8 mouse cellular contexts compared by ENCODE assay signal in the genomic region with DNA sequence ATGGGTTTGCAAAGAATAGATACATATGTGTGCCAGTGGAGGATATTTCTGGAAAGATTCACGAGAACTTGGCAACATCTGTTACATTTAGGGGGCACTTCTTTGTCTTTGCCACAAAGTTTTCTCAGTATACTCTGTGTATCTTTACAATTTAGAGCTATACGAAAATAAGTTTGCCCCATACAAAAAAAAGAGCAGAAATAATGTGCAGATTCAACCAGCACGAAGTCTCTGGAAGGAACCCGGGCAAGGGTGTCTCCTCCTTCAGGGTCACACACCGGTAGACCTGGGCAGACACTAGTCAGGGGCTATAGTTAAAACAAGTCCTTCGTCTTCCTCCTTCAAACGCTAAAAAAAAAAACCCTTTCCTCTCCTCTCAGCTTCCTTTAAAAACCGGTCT. TPM values are rescaled to one million over a fixed set of nuclear protein-coding genes. Genes with fewer than 3 reads are reported as not detected.
DNase-seq lines count a peak whose midpoint lies in the region; ATAC-seq and TF ChIP-seq lines count a peak whose summit lies in the region.

No protein-coding gene starts in this region.

- peak overlapping the region; percentile 81 for H3K4me3 ChIP-seq in lung, embryonic 15.5 days
- H3K4me3 ChIP-seq in forebrain, embryonic 16.5 days (replicated peaks; ENCODE audit: low read length), result no peak overlapping the region
- peak overlapping the region; percentile 85 for H3K4me3 ChIP-seq in limb, embryonic 14.5 days (replicated peaks; ENCODE audit: low read length)
- peak overlapping the region; percentile 86 for H3K4me3 ChIP-seq in stomach, embryonic 15.5 days (replicated peaks)

- H3K4me2 ChIP-seq in lung, embryonic 15.5 days, result peak overlapping the region; percentile 100
- H3K4me2 ChIP-seq in forebrain, embryonic 16.5 days (ENCODE audit: low read length), result peak overlapping the region; percentile 100
- H3K4me2 ChIP-seq in limb, embryonic 14.5 days (replicated peaks; ENCODE audit: low read depth, low read length, severe bottlenecking), result peak overlapping the region; percentile 100
- peak overlapping the region; percentile 99 for H3K4me2 ChIP-seq in stomach, embryonic 15.5 days

- H3K27me3 ChIP-seq in lung, embryonic 15.5 days, result peaks cover 4% of the 10 kb centered on the region; the same call in 1 of the 2 replicates
- peaks cover 14% of the 10 kb centered on the region for H3K27me3 ChIP-seq in forebrain, embryonic 16.5 days (replicated peaks; ENCODE audit: control insufficient read depth, insufficient read depth, low read length)
- H3K27me3 ChIP-seq in limb, embryonic 14.5 days (ENCODE audit: control insufficient read depth, insufficient read depth, low read length), result no peaks in the 10 kb centered on the region
- no peaks in the 10 kb centered on the region for H3K27me3 ChIP-seq in stomach, embryonic 15.5 days (replicated peaks)

- TF ChIP-seq POLR2A in limb, embryonic 14.5 days (IDR thresholded peaks at IDR 0.05; ENCODE audit: borderline replicate concordance, extremely low read depth, insufficient read depth, insufficient read length), result no peak

- no peak for ATAC-seq in lung, embryonic 15.5 days (ENCODE audit: borderline replicate concordance, extremely low read depth, low FRiP score, low TSS enrichment)
- ATAC-seq in forebrain, embryonic 16.5 days, result no peak
- no peak for ATAC-seq in limb, embryonic 14.5 days (ENCODE audit: low FRiP score, low read depth)
- ATAC-seq in stomach, embryonic 15.5 days (ENCODE audit: insufficient read depth, low FRiP score, low read depth), result no peak
- no peak for ATAC-seq in megakaryocyte, adult 5-6 weeks (ENCODE audit: poor library complexity, severe bottlenecking)

- no peak for DNase-seq in lung, postnatal 36 days
- no peak for DNase-seq in limb, embryonic 14.5 days (ENCODE audit: low spot score)
- no peak for DNase-seq in layer of hippocampus, postnatal 14 days (ENCODE audit: low spot score in 2 of 2)
- no peak for DNase-seq in urinary bladder, postnatal 14 days (ENCODE audit: low spot score)

- H3K4me1 ChIP-seq in lung, embryonic 15.5 days, result peaks cover 25% of the 10 kb centered on the region
- H3K4me1 ChIP-seq in forebrain, embryonic 16.5 days (replicated peaks; ENCODE audit: control insufficient read depth, insufficient read depth, low read length), result peaks cover 16% of the 10 kb centered on the region
- no peaks in the 10 kb centered on the region for H3K4me1 ChIP-seq in limb, embryonic 14.5 days (ENCODE audit: control insufficient read depth, insufficient read depth, low read length)
- peaks cover 7% of the 10 kb centered on the region; the same call in 1 of the 2 replicates for H3K4me1 ChIP-seq in stomach, embryonic 15.5 days

- H3K9me3 ChIP-seq in lung, embryonic 15.5 days, result no peaks in the 10 kb centered on the region
- H3K9me3 ChIP-seq in forebrain, embryonic 16.5 days (ENCODE audit: control insufficient read depth, low read length), result no peaks in the 10 kb centered on the region
- no peaks in the 10 kb centered on the region for H3K9me3 ChIP-seq in limb, embryonic 14.5 days (ENCODE audit: control insufficient read depth, low read length)
- no peaks in the 10 kb centered on the region for H3K9me3 ChIP-seq in stomach, embryonic 15.5 days

- H3K9ac ChIP-seq in lung, embryonic 15.5 days, result no peak overlapping the region
- H3K9ac ChIP-seq in forebrain, embryonic 16.5 days (replicated peaks; ENCODE audit: low read depth, low read length), result no peak overlapping the region
- H3K9ac ChIP-seq in limb, embryonic 14.5 days (ENCODE audit: low read depth, low read length, severe bottlenecking), result peak overlapping the region; percentile 71; the same call in 1 of the 2 replicates
- no peak overlapping the region for H3K9ac ChIP-seq in stomach, embryonic 15.5 days

- no peaks in the 10 kb centered on the region for H3K36me3 ChIP-seq in lung, embryonic 15.5 days
- no peaks in the 10 kb centered on the region for H3K36me3 ChIP-seq in forebrain, embryonic 16.5 days (ENCODE audit: control insufficient read depth, insufficient read depth)
- H3K36me3 ChIP-seq in limb, embryonic 14.5 days (ENCODE audit: control insufficient read depth, insufficient read depth, low read length), result no peaks in the 10 kb centered on the region
- H3K36me3 ChIP-seq in stomach, embryonic 15.5 days, result no peaks in the 10 kb centered on the region

- WGBS in lung, embryonic 15.5 days, result 32% methylated on average over 8 of the region's 8 CpGs
- WGBS in forebrain, embryonic 16.5 days, result 54% methylated on average over 8 of the region's 8 CpGs
- 39% methylated on average over 8 of the region's 8 CpGs for WGBS in limb, embryonic 14.5 days
- 42% methylated on average over 8 of the region's 8 CpGs for WGBS in stomach, embryonic 15.5 days

- no peak overlapping the region for H3K27ac ChIP-seq in lung, embryonic 15.5 days
- H3K27ac ChIP-seq in forebrain, embryonic 16.5 days (ENCODE audit: low read length), result no peak overlapping the region
- no peak overlapping the region for H3K27ac ChIP-seq in limb, embryonic 14.5 days (replicated peaks; ENCODE audit: low read depth, low read length)
- no peak overlapping the region for H3K27ac ChIP-seq in stomach, embryonic 15.5 days

RNA-seq across cellular contexts. Expression of gene Cdc14b, which starts 1.7 kb away (rescaled TPM):
- 12.4 and 13.5 TPM in 2 replicates for polyA plus RNA-seq in lung, embryonic 15.5 days (2015; fragmentation: Nextera tagmentation; extraction: Ambion mirVana)
- 1.7 and 2.9 TPM in 2 replicates for polyA plus RNA-seq in forebrain, embryonic 16.5 days (2015; fragmentation: Nextera tagmentation; extraction: Ambion mirVana)
- polyA plus RNA-seq in limb, embryonic 14.5 days (2012; rRNA removed), result 15.3 TPM in 2 replicates
- polyA plus RNA-seq in limb, embryonic 14.5 days (2014; fragmentation: Nextera tagmentation; extraction: Ambion mirVana), result 16.1 and 18.2 TPM in 2 replicates
- polyA plus RNA-seq in stomach, embryonic 15.5 days (2015; fragmentation: Nextera tagmentation; extraction: Ambion mirVana), result 24.5 and 26.1 TPM in 2 replicates
- total RNA-seq in layer of hippocampus, postnatal 14 days (2021), result 1 to 10 TPM; 4.8 to 5.6 TPM
- 5.0 and 5.1 TPM in 2 replicates for total RNA-seq in megakaryocyte, adult 5-6 weeks (2015)
- 3.7 and 5.1 TPM in 2 replicates for total RNA-seq in megakaryocyte, adult 5-6 weeks (2017)

RNA-seq across cellular contexts. Expression of gene Aaed1, which starts 39.2 kb away (rescaled TPM):
- 56.5 and 60.2 TPM in 2 replicates for polyA plus RNA-seq in lung, embryonic 15.5 days (2015; fragmentation: Nextera tagmentation; extraction: Ambion mirVana)
- polyA plus RNA-seq in forebrain, embryonic 16.5 days (2015; fragmentation: Nextera tagmentation; extraction: Ambion mirVana), result 8.2 and 8.7 TPM in 2 replicates
- polyA plus RNA-seq in limb, embryonic 14.5 days (2012; rRNA removed), result 19.3 and 19.8 TPM in 2 replicates
- 31.9 and 32.8 TPM in 2 replicates for polyA plus RNA-seq in limb, embryonic 14.5 days (2014; fragmentation: Nextera tagmentation; extraction: Ambion mirVana)
- polyA plus RNA-seq in stomach, embryonic 15.5 days (2015; fragmentation: Nextera tagmentation; extraction: Ambion mirVana), result 63.7 and 63.9 TPM in 2 replicates
- total RNA-seq in layer of hippocampus, postnatal 14 days (2021), result 10 to 100 TPM; 14.0 to 14.2 TPM
- 38.0 and 44.8 TPM in 2 replicates for total RNA-seq in megakaryocyte, adult 5-6 weeks (2015)
- 63.4 and 67.7 TPM in 2 replicates for total RNA-seq in megakaryocyte, adult 5-6 weeks (2017)
